Mouse (Mus musculus): ENCODE results near the gene Runx1. TPM values are rescaled to one million over a fixed set of nuclear protein-coding genes. Genes with fewer than 3 reads are reported as not detected.

Gene Runx1
- polyA plus RNA-seq, 1 experiment from 2014 or later = 0.30 TPM

DNA sequence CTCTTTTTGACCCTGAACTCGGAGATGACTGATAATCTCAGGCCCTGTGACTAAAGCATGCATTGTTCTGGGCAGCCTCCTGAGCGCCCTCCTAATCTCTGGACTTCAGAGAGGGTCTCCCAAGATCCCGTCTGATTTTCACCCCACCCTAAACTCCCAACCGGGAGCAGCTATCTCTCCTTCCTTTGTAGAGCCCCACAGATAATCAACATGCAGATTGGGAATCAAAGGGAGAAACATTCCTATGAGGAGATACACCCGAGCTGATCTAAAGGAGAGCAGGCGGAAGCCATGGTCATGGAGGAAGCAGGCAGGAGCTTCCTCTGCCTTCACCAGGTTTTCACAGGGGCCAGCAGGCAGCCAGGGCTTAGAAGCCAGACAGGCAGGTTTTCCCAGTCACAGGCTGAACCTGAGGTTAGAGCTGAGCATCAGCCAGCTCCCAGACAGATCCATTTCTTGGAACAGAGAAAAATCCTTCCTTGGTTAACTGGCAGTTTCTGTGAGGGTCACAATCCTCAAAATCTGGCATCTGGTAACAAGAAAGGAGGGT lies 140.1 kb downstream of the Runx1 start:
- WGBS = 40% methylated on average over 6 of the region's 6 CpGs
- no peak for ATAC-seq

GRCm38 (mm10) chr16:92684423-92685211 lies 141.3 kb downstream of the Runx1 start:
- Histone ChIP-seq H3K4me2 (no peak overlapping the region), H3K4me1 (no peaks in the 10 kb centered on the region), H3K36me3 (ENCODE audit: poor library complexity, severe bottlenecking) (no peaks in the 10 kb centered on the region), H3K27me3 (peaks cover 15% of the 10 kb centered on the region), H3K27ac (no peak overlapping the region), H3K9me3 (replicated peaks) (no peaks in the 10 kb centered on the region), H3K4me3 (no peak overlapping the region), H3K9ac (no peak overlapping the region)
- 83% methylated on average over 21 of the region's 21 CpGs for WGBS
- no peak for ATAC-seq

More for the DNA sequence above, 140.1 kb downstream of the Runx1 start:
- H3K9ac ChIP-seq = no peak overlapping the region
- H3K4me3 ChIP-seq = no peak overlapping the region
- H3K9me3 ChIP-seq (replicated peaks) = no peaks in the 10 kb centered on the region
- H3K27ac ChIP-seq = no peak overlapping the region
- no peaks in the 10 kb centered on the region for H3K4me1 ChIP-seq
- H3K27me3 ChIP-seq = peaks cover 24% of the 10 kb centered on the region
- H3K4me2 ChIP-seq = no peak overlapping the region
- no peaks in the 10 kb centered on the region for H3K36me3 ChIP-seq (ENCODE audit: poor library complexity, severe bottlenecking)

- Histone ChIP-seq H3K4me3 (no peak overlapping the region), H3K4me1 (no peaks in the 10 kb centered on the region), H3K27ac (no peak overlapping the region), H3K4me2 (no peak overlapping the region), H3K36me3 (ENCODE audit: poor library complexity, severe bottlenecking) (no peaks in the 10 kb centered on the region), H3K9ac (no peak overlapping the region), H3K9me3 (replicated peaks) (no peaks in the 10 kb centered on the region), H3K27me3 (no peaks in the 10 kb centered on the region)
- WGBS = 91% methylated on average over 5 of the region's 5 CpGs
- no peak for ATAC-seq
Observed at GRCm38 (mm10) chr16:92676630-92677029, 149.3 kb downstream of the Runx1 start.

DNA sequence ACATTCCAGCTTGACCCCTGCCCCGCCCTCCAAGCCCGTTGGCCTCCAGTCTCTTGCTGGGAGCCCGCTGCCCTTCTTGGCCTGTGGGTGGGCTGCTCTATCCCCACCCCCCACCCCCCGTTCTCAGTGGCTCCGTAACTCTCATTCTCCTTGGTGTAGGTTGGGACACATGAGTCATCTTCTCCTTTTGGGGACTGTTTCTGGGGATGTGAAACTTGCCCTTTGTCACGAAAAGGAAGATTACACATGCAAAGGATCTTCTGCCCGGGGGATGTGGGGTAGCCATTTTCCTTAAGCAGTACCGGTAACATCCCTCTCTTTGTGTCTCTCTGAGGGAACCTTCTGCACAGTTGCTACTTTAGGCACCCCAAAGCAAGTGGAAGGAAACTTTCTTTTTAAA lies 150.3 kb downstream of the Runx1 start:
- ATAC-seq = no peak
- H3K9ac ChIP-seq = no peak overlapping the region
- H3K9me3 ChIP-seq (replicated peaks) = no peaks in the 10 kb centered on the region
- H3K4me1 ChIP-seq = no peaks in the 10 kb centered on the region
- H3K36me3 ChIP-seq (ENCODE audit: poor library complexity, severe bottlenecking) = no peaks in the 10 kb centered on the region
- 54% methylated on average over 8 of the region's 8 CpGs for WGBS
- no peak overlapping the region for H3K27ac ChIP-seq
- no peaks in the 10 kb centered on the region for H3K27me3 ChIP-seq
- H3K4me2 ChIP-seq = no peak overlapping the region
- H3K4me3 ChIP-seq = no peak overlapping the region

- no peak overlapping the region for H3K4me2 ChIP-seq
- no peak overlapping the region for H3K4me3 ChIP-seq
- H3K27me3 ChIP-seq = no peaks in the 10 kb centered on the region
- no peak overlapping the region for H3K27ac ChIP-seq
- H3K4me1 ChIP-seq = no peaks in the 10 kb centered on the region
- no peaks in the 10 kb centered on the region for H3K36me3 ChIP-seq (ENCODE audit: poor library complexity, severe bottlenecking)
- 85% methylated on average over 11 of the region's 11 CpGs for WGBS
- H3K9me3 ChIP-seq (replicated peaks) = no peaks in the 10 kb centered on the region
- H3K9ac ChIP-seq = no peak overlapping the region
- no peak for ATAC-seq
Observed at GRCm38 (mm10) chr16:92674916-92675450, 151.0 kb downstream of the Runx1 start.

- H3K27me3 ChIP-seq = no peaks in the 10 kb centered on the region
- H3K9ac ChIP-seq = no peak overlapping the region
- WGBS = 84% methylated on average over 18 of the region's 18 CpGs
- no peak overlapping the region for H3K27ac ChIP-seq
- H3K4me2 ChIP-seq = no peak overlapping the region
- no peaks in the 10 kb centered on the region for H3K9me3 ChIP-seq (replicated peaks)
- no peak overlapping the region for H3K4me3 ChIP-seq
- no peak for ATAC-seq
- H3K4me1 ChIP-seq = no peaks in the 10 kb centered on the region
- no peaks in the 10 kb centered on the region for H3K36me3 ChIP-seq (ENCODE audit: poor library complexity, severe bottlenecking)
Observed at GRCm38 (mm10) chr16:92674121-92674816, 151.7 kb downstream of the Runx1 start.

DNA sequence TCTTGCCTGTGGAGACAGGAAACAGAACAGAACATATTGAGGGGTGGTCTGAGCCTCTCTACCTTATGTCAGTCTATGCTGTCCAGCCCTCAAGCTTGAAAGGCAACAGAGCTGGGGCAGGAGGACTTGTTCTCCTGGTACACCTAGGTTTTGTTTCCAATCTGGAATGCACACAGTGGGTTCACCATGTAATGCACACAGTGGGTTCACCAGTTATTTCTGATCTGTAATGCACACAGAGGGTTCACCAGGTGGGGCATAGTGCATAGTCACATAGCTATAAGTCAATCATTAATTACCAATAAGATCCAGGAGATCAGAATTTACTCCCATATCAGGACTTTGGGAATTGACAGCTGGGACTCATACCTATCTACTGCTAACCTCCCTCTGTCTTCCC lies 157.1 kb downstream of the Runx1 start:
- no peak overlapping the region for H3K27ac ChIP-seq
- H3K4me1 ChIP-seq = no peaks in the 10 kb centered on the region
- H3K36me3 ChIP-seq (ENCODE audit: poor library complexity, severe bottlenecking) = no peaks in the 10 kb centered on the region
- H3K9ac ChIP-seq = no peak overlapping the region
- no peaks in the 10 kb centered on the region for H3K27me3 ChIP-seq
- H3K9me3 ChIP-seq (replicated peaks) = no peaks in the 10 kb centered on the region
- H3K4me3 ChIP-seq = no peak overlapping the region
- no peak for ATAC-seq
- no peak overlapping the region for H3K4me2 ChIP-seq

GRCm38 (mm10) chr16:92661757-92662156 lies 164.2 kb downstream of the Runx1 start:
- Histone ChIP-seq H3K27ac (no peak overlapping the region), H3K4me1 (no peaks in the 10 kb centered on the region), H3K9me3 (replicated peaks) (no peaks in the 10 kb centered on the region), H3K36me3 (ENCODE audit: poor library complexity, severe bottlenecking) (no peaks in the 10 kb centered on the region), H3K27me3 (no peaks in the 10 kb centered on the region), H3K9ac (no peak overlapping the region), H3K4me2 (no peak overlapping the region), H3K4me3 (no peak overlapping the region)
- no peak for ATAC-seq
- WGBS = 83% methylated on average over 7 of the region's 7 CpGs

- 95% methylated on average over 5 of the region's 5 CpGs for WGBS
- Histone ChIP-seq H3K9me3 (replicated peaks) (no peaks in the 10 kb centered on the region), H3K27me3 (no peaks in the 10 kb centered on the region), H3K4me1 (peaks cover 6% of the 10 kb centered on the region), H3K4me2 (no peak overlapping the region), H3K4me3 (no peak overlapping the region), H3K27ac (no peak overlapping the region), H3K9ac (no peak overlapping the region), H3K36me3 (ENCODE audit: poor library complexity, severe bottlenecking) (no peaks in the 10 kb centered on the region)
- ATAC-seq = no peak
Observed at GRCm38 (mm10) chr16:92656750-92657149, 169.2 kb downstream of the Runx1 start.

DNA sequence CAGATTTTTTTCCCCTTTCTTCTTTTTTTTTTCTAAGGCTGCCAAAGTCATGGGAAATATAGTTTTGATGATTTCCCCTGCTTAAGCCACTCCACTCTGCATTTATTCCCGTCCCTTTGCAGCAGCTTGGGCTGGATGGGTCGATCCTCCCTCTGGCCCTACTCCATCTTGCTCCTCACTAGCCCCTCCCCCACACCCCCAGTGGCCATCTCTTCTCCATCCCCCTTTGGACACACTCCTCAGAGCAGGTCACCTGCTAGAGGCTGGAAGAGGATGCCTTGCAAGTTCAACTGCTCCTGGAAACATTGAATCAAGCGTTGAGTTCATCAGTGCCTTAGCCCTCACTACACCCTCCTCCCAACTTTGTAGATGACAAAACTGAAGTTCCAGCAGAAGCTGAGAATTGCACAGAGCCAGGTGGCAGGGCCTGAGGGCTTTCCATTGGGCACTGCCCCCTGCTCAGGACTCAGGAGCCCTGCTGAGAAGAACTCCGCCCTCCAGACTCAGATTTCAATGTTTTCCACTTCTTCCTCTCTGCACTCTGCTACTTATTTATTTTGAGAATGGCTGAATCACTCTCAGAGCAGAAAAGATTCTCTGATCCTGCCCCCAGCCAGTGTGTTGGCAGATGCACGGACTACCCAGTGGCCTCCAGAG lies 171.5 kb downstream of the Runx1 start:
- no peak for ATAC-seq
- no peak overlapping the region for H3K27ac ChIP-seq
- H3K9ac ChIP-seq = no peak overlapping the region
- 42% methylated on average over 5 of the region's 5 CpGs for WGBS
- H3K4me1 ChIP-seq = peaks cover 6% of the 10 kb centered on the region
- H3K9me3 ChIP-seq (replicated peaks) = no peaks in the 10 kb centered on the region
- no peak overlapping the region for H3K4me3 ChIP-seq
- H3K27me3 ChIP-seq = no peaks in the 10 kb centered on the region
- no peaks in the 10 kb centered on the region for H3K36me3 ChIP-seq (ENCODE audit: poor library complexity, severe bottlenecking)
- H3K4me2 ChIP-seq = no peak overlapping the region

GRCm38 (mm10) chr16:92653816-92654215 lies 172.1 kb downstream of the Runx1 start:
- Histone ChIP-seq H3K27ac (no peak overlapping the region), H3K4me1 (peaks cover 6% of the 10 kb centered on the region), H3K27me3 (no peaks in the 10 kb centered on the region), H3K9me3 (replicated peaks) (no peaks in the 10 kb centered on the region), H3K36me3 (ENCODE audit: poor library complexity, severe bottlenecking) (no peaks in the 10 kb centered on the region), H3K9ac (no peak overlapping the region), H3K4me3 (no peak overlapping the region), H3K4me2 (no peak overlapping the region)
- ATAC-seq = no peak
- WGBS = 64% methylated on average over 5 of the region's 5 CpGs

DNA sequence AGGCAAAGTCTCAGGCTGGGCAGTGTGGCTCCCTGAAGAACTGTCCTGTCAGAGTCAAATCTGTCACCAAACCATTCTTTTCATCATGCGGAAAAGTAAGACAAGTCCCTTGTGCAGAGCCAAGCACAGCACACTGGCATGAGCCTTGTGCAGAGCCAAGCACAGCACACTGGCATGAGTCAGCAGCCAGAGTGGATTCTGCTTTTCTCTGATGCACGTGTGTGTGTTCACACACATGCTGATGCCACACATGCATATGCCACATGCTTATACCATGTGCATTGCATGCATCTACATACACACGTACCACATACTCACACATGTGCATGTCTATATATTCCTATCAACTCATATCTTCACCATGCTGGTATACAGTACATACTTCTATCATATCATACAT lies 174.7 kb downstream of the Runx1 start:
- Histone ChIP-seq H3K4me1 (peaks cover 8% of the 10 kb centered on the region), H3K4me3 (no peak overlapping the region), H3K36me3 (ENCODE audit: poor library complexity, severe bottlenecking) (no peaks in the 10 kb centered on the region), H3K27me3 (no peaks in the 10 kb centered on the region), H3K9me3 (replicated peaks) (no peaks in the 10 kb centered on the region), H3K9ac (no peak overlapping the region), H3K27ac (no peak overlapping the region), H3K4me2 (no peak overlapping the region)
- 94% methylated on average over 3 of the region's 3 CpGs for WGBS
- no peak for ATAC-seq
